Mouse (Mus musculus): ENCODE measurements around the gene Spsb1. TPM values are rescaled to one million over a fixed set of nuclear protein-coding genes. Genes with fewer than 3 reads are reported as not detected.

Gene Spsb1
- polyA plus RNA-seq, 1 experiment, result 3.0 TPM

DNA sequence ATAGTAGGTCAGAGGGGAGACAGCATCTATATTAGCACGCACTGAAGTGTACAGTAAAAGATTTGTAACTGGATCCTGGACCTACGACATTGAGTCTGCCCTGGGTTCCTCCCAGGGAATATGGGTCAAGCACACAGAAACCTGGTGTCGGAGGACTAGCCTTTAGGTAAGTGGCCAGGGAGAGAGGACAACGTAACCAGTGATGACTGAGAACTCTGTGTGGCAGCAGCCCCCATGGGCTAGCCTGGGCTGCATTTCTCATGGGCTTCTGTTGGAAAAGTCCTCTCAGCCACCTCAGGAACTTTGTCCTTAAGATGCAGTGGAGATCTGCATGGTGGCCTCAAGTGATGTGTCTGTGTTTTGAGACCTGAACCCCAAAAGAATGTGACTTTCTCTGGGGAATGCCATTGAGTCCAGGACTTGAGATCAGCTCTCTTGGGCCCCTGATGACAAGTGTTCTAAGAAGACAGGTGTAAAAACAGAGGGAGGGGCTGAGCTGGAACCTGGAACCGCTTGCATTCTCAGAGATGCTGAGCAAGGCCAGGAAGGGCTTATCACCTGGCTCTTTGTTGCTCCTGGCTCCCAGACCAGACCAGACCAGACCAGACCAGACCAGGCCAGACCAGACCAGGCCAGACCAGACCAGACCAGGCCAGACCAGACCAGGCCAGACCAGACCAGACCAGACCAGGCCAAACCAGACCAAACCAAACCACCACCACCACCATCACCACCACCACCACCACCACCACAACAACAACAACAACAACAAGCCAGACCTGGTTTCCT lies 63.5 kb downstream of the Spsb1 start:
- TF ChIP-seq FOSL1 (IDR thresholded peaks at IDR 0.05; ENCODE audit: insufficient read depth, low read length, poor library complexity, severe bottlenecking), result no peak
- TF ChIP-seq CEBPB (IDR thresholded peaks at IDR 0.05; ENCODE audit: low read depth), result no peak
- no peak for TF ChIP-seq CTCF (IDR thresholded peaks at IDR 0.05; ENCODE audit: control insufficient read depth, insufficient read depth, insufficient read length)
- no peak for TF ChIP-seq MYOD1 (IDR thresholded peaks at IDR 0.05; ENCODE audit: control insufficient read depth, insufficient read length, low read depth)
- TF ChIP-seq MYOG (IDR thresholded peaks at IDR 0.05; ENCODE audit: control insufficient read depth, extremely low read depth, insufficient read length), result no peak
- TF ChIP-seq USF1 (IDR thresholded peaks at IDR 0.05; ENCODE audit: low read depth), result no peak
- TF ChIP-seq MAX (IDR thresholded peaks at IDR 0.05), result no peak
- H3K4me3 ChIP-seq (ENCODE audit: insufficient read depth, poor library complexity, severe bottlenecking), result no peak overlapping the region
- no peaks in the 10 kb centered on the region for H3K36me3 ChIP-seq (ENCODE audit: control insufficient read depth, insufficient read depth)
- no peak overlapping the region for H3ac ChIP-seq (ENCODE audit: control insufficient read depth, insufficient read length, low read depth)
- no peaks in the 10 kb centered on the region for H3K79me2 ChIP-seq (ENCODE audit: control insufficient read depth, insufficient read depth)
- H3K79me3 ChIP-seq (ENCODE audit: low read depth), result no peaks in the 10 kb centered on the region
- no peaks in the 10 kb centered on the region for H3K27me3 ChIP-seq (ENCODE audit: control insufficient read depth, insufficient read depth, insufficient read length)

DNA sequence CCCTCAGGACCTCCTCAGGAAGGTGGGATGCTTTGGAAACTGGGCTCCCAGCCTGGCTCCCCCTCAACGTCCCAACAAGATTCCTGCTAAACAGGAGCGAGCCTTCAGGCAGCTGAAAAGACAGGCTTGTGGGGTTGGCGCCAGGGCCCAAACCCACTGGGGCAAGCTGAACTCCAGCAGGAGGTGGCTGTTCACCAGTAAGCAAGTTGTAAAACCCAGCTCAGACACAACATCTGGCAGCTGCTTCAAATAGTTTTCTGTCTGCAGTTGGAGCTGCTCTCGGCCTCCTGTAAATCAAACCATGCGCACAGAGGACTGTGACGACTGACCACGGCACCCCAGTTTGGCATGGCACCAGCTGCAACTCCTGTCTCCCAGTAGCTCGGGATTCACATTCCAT lies 64.3 kb downstream of the Spsb1 start:
- no peak for TF ChIP-seq USF1 (IDR thresholded peaks at IDR 0.05; ENCODE audit: low read depth)
- no peak for TF ChIP-seq MYOG (IDR thresholded peaks at IDR 0.05; ENCODE audit: control insufficient read depth, extremely low read depth, insufficient read length)
- no peak for TF ChIP-seq CTCF (IDR thresholded peaks at IDR 0.05; ENCODE audit: control insufficient read depth, insufficient read depth, insufficient read length)
- H3K79me3 ChIP-seq (ENCODE audit: low read depth), result no peaks in the 10 kb centered on the region
- H3ac ChIP-seq (ENCODE audit: control insufficient read depth, insufficient read length, low read depth), result peak overlapping the region; percentile 25
- H3K27me3 ChIP-seq (ENCODE audit: control insufficient read depth, insufficient read depth, insufficient read length), result no peaks in the 10 kb centered on the region
- no peak overlapping the region for H3K4me3 ChIP-seq (ENCODE audit: insufficient read depth, poor library complexity, severe bottlenecking)
- H3K79me2 ChIP-seq (ENCODE audit: control insufficient read depth, insufficient read depth), result no peaks in the 10 kb centered on the region
- no peaks in the 10 kb centered on the region for H3K36me3 ChIP-seq (ENCODE audit: control insufficient read depth, insufficient read depth)

DNA sequence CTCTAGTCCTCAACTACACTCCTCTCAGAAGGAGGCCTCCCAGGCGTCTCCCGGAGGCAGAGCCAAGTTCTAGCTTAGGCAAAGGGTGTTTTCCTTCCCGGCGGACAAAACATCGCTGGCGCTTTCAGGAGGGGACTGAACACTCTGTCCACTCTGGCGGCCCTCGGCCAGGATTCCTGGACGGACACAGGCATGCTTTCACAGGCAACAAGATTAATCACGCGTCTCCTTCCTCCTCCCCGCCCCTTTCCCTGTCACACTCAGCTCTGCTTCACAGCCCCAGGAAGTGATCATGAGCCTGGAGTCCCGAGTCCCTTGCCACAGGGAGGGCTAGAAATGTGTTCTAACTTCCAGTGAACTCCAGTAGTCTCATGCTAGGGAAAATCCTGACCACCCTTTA lies 65.0 kb downstream of the Spsb1 start:
- H3K36me3 ChIP-seq (ENCODE audit: control insufficient read depth, insufficient read depth), result no peaks in the 10 kb centered on the region
- TF ChIP-seq MYOD1 (IDR thresholded peaks at IDR 0.05; ENCODE audit: control insufficient read depth, insufficient read length, low read depth) (no peak), CTCF (IDR thresholded peaks at IDR 0.05; ENCODE audit: control insufficient read depth, insufficient read depth, insufficient read length) (no peak), USF1 (IDR thresholded peaks at IDR 0.05; ENCODE audit: low read depth) (no peak)
- H3K27me3 ChIP-seq (ENCODE audit: control insufficient read depth, insufficient read depth, insufficient read length), result no peaks in the 10 kb centered on the region
- H3K79me2 ChIP-seq (ENCODE audit: control insufficient read depth, insufficient read depth), result no peaks in the 10 kb centered on the region
- no peaks in the 10 kb centered on the region for H3K79me3 ChIP-seq (ENCODE audit: low read depth)
- H3ac ChIP-seq (ENCODE audit: control insufficient read depth, insufficient read length, low read depth), result no peak overlapping the region
- no peak overlapping the region for H3K4me3 ChIP-seq (ENCODE audit: insufficient read depth, poor library complexity, severe bottlenecking)

GRCm38 (mm10) chr4:149888736-149889470 lies 65.9 kb downstream of the Spsb1 start:
- Histone ChIP-seq H3K4me3 (ENCODE audit: insufficient read depth, poor library complexity, severe bottlenecking) (no peak overlapping the region), H3ac (ENCODE audit: control insufficient read depth, insufficient read length, low read depth) (no peak overlapping the region), H3K79me3 (ENCODE audit: low read depth) (no peaks in the 10 kb centered on the region), H3K79me2 (ENCODE audit: control insufficient read depth, insufficient read depth) (no peaks in the 10 kb centered on the region), H3K36me3 (ENCODE audit: control insufficient read depth, insufficient read depth) (no peaks in the 10 kb centered on the region), H3K27me3 (ENCODE audit: control insufficient read depth, insufficient read depth, insufficient read length) (no peaks in the 10 kb centered on the region)
- no peak for TF ChIP-seq USF1 (IDR thresholded peaks at IDR 0.05; ENCODE audit: low read depth)
- no peak for TF ChIP-seq CTCF (IDR thresholded peaks at IDR 0.05; ENCODE audit: control insufficient read depth, insufficient read depth, insufficient read length)
- no peak for TF ChIP-seq FOSL1 (IDR thresholded peaks at IDR 0.05; ENCODE audit: insufficient read depth, low read length, poor library complexity, severe bottlenecking)
- TF ChIP-seq CEBPB (IDR thresholded peaks at IDR 0.05; ENCODE audit: low read depth), result no peak
- TF ChIP-seq MAX (IDR thresholded peaks at IDR 0.05), result no peak
- TF ChIP-seq MYOG (IDR thresholded peaks at IDR 0.05; ENCODE audit: control insufficient read depth, extremely low read depth, insufficient read length), result no peak

GRCm38 (mm10) chr4:149888156-149888555 lies 66.7 kb downstream of the Spsb1 start:
- TF ChIP-seq FOSL1 (IDR thresholded peaks at IDR 0.05; ENCODE audit: insufficient read depth, low read length, poor library complexity, severe bottlenecking) (no peak), CTCF (IDR thresholded peaks at IDR 0.05; ENCODE audit: control insufficient read depth, insufficient read depth, insufficient read length) (no peak), MAX (IDR thresholded peaks at IDR 0.05) (no peak), MYOG (IDR thresholded peaks at IDR 0.05; ENCODE audit: control insufficient read depth, extremely low read depth, insufficient read length) (no peak), USF1 (IDR thresholded peaks at IDR 0.05; ENCODE audit: low read depth) (no peak), MYOD1 (IDR thresholded peaks at IDR 0.05; ENCODE audit: control insufficient read depth, insufficient read length, low read depth) (no peak), CEBPB (IDR thresholded peaks at IDR 0.05; ENCODE audit: low read depth) (no peak)
- Histone ChIP-seq H3K4me3 (ENCODE audit: insufficient read depth, poor library complexity, severe bottlenecking) (no peak overlapping the region), H3K36me3 (ENCODE audit: control insufficient read depth, insufficient read depth) (no peaks in the 10 kb centered on the region), H3ac (ENCODE audit: control insufficient read depth, insufficient read length, low read depth) (no peak overlapping the region), H3K79me2 (ENCODE audit: control insufficient read depth, insufficient read depth) (no peaks in the 10 kb centered on the region), H3K79me3 (ENCODE audit: low read depth) (no peaks in the 10 kb centered on the region), H3K27me3 (ENCODE audit: control insufficient read depth, insufficient read depth, insufficient read length) (no peaks in the 10 kb centered on the region)
